Mouse (Mus musculus) neural tube, embryonic 11.5 days (tissue): ENCODE results near the gene Gm14085. TPM values are rescaled to one million over a fixed set of nuclear protein-coding genes. Genes with fewer than 3 reads are reported as not detected.
"Not testable (repeated sequence)": the region's sequence is repeated elsewhere in the genome, so short reads cannot be mapped to it uniquely, and the experiment has no call there.

Experiments used
- ATAC-seq: fragments of 200-750 bp; cut with Nextera tagmentation; 2 replicates; pipeline ENCODE4 v1.8.0; 2017; ENCODE audit warnings: moderate number of reproducible peaks, mild to moderate bottlenecking, moderate TSS enrichment, moderate library complexity; ENCODE audit not compliant: insufficient read depth, low FRiP score, low TSS enrichment
- DNase-seq: peaks from one replicate; pipeline ENCODE4 v3.0.0-alpha.2; 2015; ENCODE audit warnings: low spot score
- H3K27ac ChIP-seq: fragments of 300-500 bp; sonication (generic); 2 replicates; pipeline ENCODE4 v1.5.1; 2014; ENCODE audit warnings: low read depth, mild to moderate bottlenecking, low read length
- H3K27me3 ChIP-seq: fragments of 300-500 bp; sonication (generic); 2 replicates; pipeline ENCODE4 v1.6.1; 2014; ENCODE audit warnings: mild to moderate bottlenecking, low read length, mixed read lengths; ENCODE audit not compliant: control insufficient read depth, insufficient read depth
- H3K36me3 ChIP-seq: fragments of 300-500 bp; sonication (generic); 2 replicates; pipeline ENCODE4 v1.6.1; 2014; ENCODE audit warnings: mild to moderate bottlenecking, low read length, moderate library complexity, mixed read lengths; ENCODE audit not compliant: control insufficient read depth, insufficient read depth
- H3K4me1 ChIP-seq: fragments of 300-500 bp; sonication (generic); 2 replicates; pipeline ENCODE4 v1.6.1; 2014; ENCODE audit warnings: low read length, mixed read lengths; ENCODE audit not compliant: control insufficient read depth, insufficient read depth
- H3K4me2 ChIP-seq: fragments of 300-500 bp; sonication (generic); 2 replicates; pipeline ENCODE4 v1.6.1; 2014; ENCODE audit warnings: low read depth, mild to moderate bottlenecking, moderate library complexity
- H3K4me3 ChIP-seq: fragments of 300-500 bp; sonication (generic); 2 replicates; pipeline ENCODE4 v1.5.1; 2014; ENCODE audit warnings: low read depth, low read length
- H3K9ac ChIP-seq: fragments of 300-500 bp; sonication (generic); 2 replicates; pipeline ENCODE4 v1.6.1; 2014; ENCODE audit warnings: mild to moderate bottlenecking, low read length
- H3K9me3 ChIP-seq: fragments of 300-500 bp; sonication (generic); 2 replicates; pipeline ENCODE4 v1.6.1; 2016; ENCODE audit warnings: low read length; ENCODE audit not compliant: control insufficient read depth
- WGBS: fragments of 180-500 bp; shearing (Covaris S2); extraction: QIAGEN DNeasy Blood & Tissue Kit; methylation state at CpG from one replicate; pipeline ENCODE4 v1.1.7; 2014; 5-methylcytosine and 5-hydroxymethylcytosine counted together
- polyA plus RNA-seq: library from polyadenylated mRNA; unstranded; fragments of >200 nt; fragmentation: Nextera tagmentation; extraction: Ambion mirVana; gene quantifications from 2 replicates; pipeline ENCODE4 v1.2.1, GENCODE M21; 2014

The Gm14085 gene
- polyA plus RNA-seq, 1 experiment from 2014 or later: not detected

DNA sequence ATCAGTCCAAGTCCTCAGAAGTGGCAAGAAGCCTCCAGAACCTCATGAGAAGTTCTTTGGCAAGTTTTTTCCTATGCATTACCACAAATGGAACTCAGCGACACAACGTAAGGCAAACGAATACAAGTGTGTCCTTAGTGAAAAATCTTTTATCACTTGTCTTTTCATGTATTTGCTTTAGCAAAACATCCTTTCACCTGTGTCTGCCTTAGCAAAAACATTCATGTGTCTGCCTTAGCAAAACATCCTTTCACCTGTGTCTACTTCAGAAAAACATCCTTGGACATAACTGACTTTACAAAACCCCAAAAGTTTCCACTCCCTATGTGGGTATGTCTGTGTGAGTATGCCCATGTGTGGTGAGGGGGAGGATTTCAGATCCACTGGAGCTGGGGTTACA lies 15.5 kb upstream of the Gm14085 start:
- Histone ChIP-seq H3K4me2 (no peak overlapping the region), H3K27me3 (no peaks in the 10 kb centered on the region), H3K9me3 (no peaks in the 10 kb centered on the region), H3K4me3 (no peak overlapping the region), H3K27ac (no peak overlapping the region), H3K9ac (no peak overlapping the region), H3K36me3 (no peaks in the 10 kb centered on the region), H3K4me1 (0 out of 2 replicates have a peak, but pooled peaks cover 6% of the 10 kb centered on the region)
- 96% methylated on average over 3 of the region's 3 CpGs for WGBS
- no peak for DNase-seq
- no peak for ATAC-seq

DNA sequence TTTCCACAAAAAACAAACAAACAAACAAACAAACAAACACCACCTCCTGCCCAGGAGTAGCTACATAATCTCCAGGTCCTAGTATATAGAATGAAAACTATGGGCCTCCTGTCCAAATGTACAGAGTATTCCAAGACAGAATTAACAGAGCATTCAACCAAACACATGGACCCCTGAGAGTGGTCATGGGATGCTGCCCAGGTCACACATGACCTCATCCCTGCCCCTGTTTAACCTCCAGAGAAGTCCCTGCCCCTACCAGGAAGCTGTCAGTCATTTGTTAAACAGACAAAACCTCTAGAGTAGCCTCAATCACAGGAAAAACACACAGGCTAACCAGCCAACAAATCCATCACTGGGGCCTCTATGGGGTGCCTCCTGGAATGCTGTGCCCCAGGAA lies 8.2 kb upstream of the Gm14085 start:
- no peak overlapping the region for H3K4me2 ChIP-seq
- no peak overlapping the region for H3K4me3 ChIP-seq
- H3K9ac ChIP-seq: no peak overlapping the region
- no peaks in the 10 kb centered on the region for H3K9me3 ChIP-seq
- no peaks in the 10 kb centered on the region for H3K27me3 ChIP-seq
- ATAC-seq (no peak), DNase-seq (no peak)
- no peaks in the 10 kb centered on the region for H3K4me1 ChIP-seq
- H3K27ac ChIP-seq: no peak overlapping the region
- no peaks in the 10 kb centered on the region for H3K36me3 ChIP-seq

DNA sequence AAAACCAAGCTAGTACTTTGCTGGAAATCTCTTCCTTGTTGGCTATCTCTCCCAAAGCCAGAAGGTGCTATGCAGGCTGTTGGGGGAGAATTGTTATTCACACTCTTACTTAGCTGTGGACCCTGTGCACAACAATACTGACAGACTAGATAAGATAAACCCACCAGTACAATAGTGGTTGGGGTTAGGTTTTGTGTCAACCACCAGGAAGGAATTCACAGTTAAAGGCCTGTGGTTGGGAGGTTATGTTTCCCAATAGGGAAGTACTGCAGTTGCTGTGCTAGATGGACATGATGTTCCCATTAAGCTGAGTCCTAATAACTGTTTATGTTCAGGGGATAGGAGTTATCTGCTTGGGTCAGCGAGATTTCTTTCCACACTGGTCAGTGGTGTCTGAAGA lies 954 bp upstream of the Gm14085 start:
- H3K9me3 ChIP-seq, DNase-seq, H3K27ac ChIP-seq, H3K36me3 ChIP-seq, H3K4me1 ChIP-seq, H3K27me3 ChIP-seq, H3K4me2 ChIP-seq, H3K4me3 ChIP-seq, ATAC-seq, H3K9ac ChIP-seq: not testable (repeated sequence)
- 78% methylated on average over 1 of the region's 1 CpGs for WGBS

DNA sequence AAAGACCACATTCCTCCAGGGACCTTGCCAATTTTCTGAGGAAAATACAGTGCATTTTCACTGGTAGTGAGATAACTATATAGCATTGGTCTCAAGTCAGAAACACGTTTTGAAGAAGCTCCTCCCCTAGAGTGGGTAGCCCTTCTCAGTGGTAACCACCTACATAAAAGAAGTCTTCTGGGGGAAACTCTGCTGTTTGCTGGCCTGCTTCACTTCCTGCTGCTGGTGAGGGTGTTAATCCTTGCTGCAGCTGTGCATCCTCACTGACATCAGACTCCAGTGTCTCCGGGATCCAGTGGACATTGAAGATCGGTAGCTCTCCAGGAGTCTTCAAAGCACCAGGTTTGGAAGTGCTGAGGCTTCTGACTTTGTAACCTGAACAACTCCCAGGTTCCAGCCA lies 913 bp downstream of the Gm14085 start:
- not testable (repeated sequence) for H3K27ac ChIP-seq, H3K4me1 ChIP-seq, H3K4me2 ChIP-seq, H3K9ac ChIP-seq, DNase-seq, H3K36me3 ChIP-seq, H3K27me3 ChIP-seq, H3K9me3 ChIP-seq, H3K4me3 ChIP-seq, ATAC-seq
- 38% methylated on average over 1 of the region's 3 CpGs for whole genome bisulfite sequencing

DNA sequence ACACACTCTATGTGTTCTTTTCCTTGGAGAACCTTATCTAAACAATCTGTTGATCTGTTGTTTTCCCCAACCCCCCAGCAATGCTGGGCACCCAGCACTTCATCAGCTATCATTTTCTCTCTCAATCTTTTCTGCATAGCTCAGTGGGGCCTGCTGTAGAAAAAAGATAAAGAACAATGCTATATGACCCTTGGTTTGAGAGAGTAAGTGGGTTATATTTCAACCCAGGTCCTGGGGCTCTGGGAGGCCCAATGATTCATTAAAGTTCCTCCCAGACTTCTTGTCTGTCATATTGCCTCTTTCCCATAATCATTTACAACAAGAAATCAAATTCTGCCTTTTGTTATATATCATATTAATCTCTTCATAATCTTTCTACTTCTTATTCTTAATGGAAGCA lies 1.4 kb downstream of the Gm14085 start:
- not testable (repeated sequence) for ATAC-seq, H3K4me1 ChIP-seq, H3K36me3 ChIP-seq, H3K4me2 ChIP-seq, H3K9me3 ChIP-seq, H3K9ac ChIP-seq, H3K27ac ChIP-seq, H3K27me3 ChIP-seq, H3K4me3 ChIP-seq, DNase-seq

DNA sequence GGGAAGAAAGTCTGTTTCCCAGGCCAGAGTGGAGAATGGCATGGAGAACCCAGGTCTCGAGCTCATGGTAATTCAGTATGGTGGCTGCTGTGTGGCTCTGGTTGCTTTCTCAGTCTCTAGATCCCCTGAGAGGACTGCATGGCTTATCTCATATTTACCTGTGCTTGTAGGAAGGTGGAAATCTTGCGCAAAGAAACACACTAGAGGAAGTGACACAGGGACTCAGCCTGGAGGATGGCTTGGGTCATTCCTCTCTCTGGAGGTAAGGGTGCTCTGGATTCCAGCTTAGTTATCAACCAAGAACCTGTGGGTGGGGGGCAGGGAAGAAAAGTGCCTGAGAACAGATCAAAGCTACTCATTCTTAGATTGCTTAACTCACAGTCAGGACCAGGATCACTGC lies 1.9 kb downstream of the Gm14085 start:
- H3K9me3 ChIP-seq: no peaks in the 10 kb centered on the region
- H3K9ac ChIP-seq: no peak overlapping the region
- no peak overlapping the region for H3K27ac ChIP-seq
- no peaks in the 10 kb centered on the region for H3K4me1 ChIP-seq
- 85% methylated on average over 2 of the region's 2 CpGs for WGBS
- ATAC-seq (no peak), DNase-seq (no peak)
- H3K4me3 ChIP-seq: no peak overlapping the region
- no peaks in the 10 kb centered on the region for H3K27me3 ChIP-seq
- no peaks in the 10 kb centered on the region for H3K36me3 ChIP-seq
- no peak overlapping the region for H3K4me2 ChIP-seq

DNA sequence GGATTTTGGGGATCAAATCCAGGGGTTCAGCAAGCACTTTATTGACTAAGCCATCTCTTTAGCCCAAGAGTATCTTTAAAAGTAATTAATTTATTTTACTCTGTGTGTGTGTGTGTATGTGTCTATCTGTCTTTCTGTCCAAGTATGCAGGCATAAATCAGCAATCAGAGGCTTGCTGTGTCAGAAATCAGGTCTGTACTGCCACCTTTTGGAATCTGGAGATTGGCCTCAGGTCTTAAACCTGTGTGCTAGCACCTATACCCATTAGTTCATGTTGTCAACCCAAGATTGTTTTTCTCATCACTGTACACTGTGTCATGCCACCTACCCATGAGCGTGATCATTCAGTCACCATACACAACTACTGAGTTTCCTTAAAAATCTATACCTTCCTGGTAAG lies 45.0 kb downstream of the Gm14085 start:
- ATAC-seq, H3K4me3 ChIP-seq: not testable (repeated sequence)
- WGBS: 90% methylated on average over 1 of the region's 1 CpGs

DNA sequence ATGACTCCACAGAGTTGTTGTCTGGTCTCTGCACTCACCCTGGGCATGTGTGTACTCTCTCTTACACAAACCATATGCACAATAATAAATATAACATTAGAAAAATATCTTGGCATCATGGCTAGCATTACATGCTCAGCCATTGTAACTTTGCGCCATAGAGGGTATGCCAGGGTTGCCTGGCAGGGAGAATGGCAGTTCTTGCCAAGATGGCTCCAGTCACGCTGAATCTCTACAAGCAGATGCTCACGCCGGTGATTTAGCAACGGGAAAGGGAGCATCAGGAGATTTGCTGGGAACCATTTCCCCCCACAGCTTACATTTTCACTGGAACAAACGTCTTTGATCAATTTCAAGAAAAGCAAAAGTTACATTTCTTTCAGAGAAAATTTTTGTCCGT lies 46.5 kb downstream of the Gm14085 start:
- WGBS: 92% methylated on average over 7 of the region's 7 CpGs
- Histone ChIP-seq H3K4me1 (no peaks in the 10 kb centered on the region), H3K9me3 (no peaks in the 10 kb centered on the region), H3K36me3 (no peaks in the 10 kb centered on the region), H3K4me3 (no peak overlapping the region), H3K27me3 (no peaks in the 10 kb centered on the region), H3K9ac (no peak overlapping the region), H3K27ac (no peak overlapping the region), H3K4me2 (no peak overlapping the region)
- ATAC-seq (no peak), DNase-seq (no peak)

More for the DNA sequence above, 45.0 kb downstream of the Gm14085 start:
- H3K36me3 ChIP-seq, H3K4me1 ChIP-seq, H3K9me3 ChIP-seq, H3K27me3 ChIP-seq, H3K27ac ChIP-seq, H3K4me2 ChIP-seq, DNase-seq, H3K9ac ChIP-seq: not testable (repeated sequence)

DNA sequence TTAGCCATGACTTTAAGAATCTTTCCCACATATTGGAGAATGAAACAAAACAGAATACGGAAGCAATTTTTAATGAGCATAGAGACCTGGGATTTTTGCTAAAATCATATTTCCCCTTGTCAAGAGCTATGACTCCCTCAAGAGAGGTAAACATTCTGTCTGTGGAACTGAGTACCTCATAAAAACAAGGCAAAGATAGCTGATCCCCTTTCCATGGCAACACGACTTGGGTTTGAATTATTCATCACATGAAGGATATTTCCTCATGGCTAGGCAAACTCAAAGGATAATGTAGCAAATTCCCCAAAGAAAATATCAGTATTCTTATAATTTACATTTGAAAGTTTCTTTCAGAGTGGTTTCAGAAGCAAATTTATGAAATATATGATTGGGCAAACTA lies 47.0 kb downstream of the Gm14085 start:
- no peak overlapping the region for H3K9ac ChIP-seq
- H3K4me3 ChIP-seq: no peak overlapping the region
- WGBS: 86% methylated on average over 2 of the region's 2 CpGs
- H3K27ac ChIP-seq: no peak overlapping the region
- no peaks in the 10 kb centered on the region for H3K36me3 ChIP-seq
- DNase-seq: no peak
- no peak overlapping the region for H3K4me2 ChIP-seq
- H3K4me1 ChIP-seq: no peaks in the 10 kb centered on the region
- H3K9me3 ChIP-seq: no peaks in the 10 kb centered on the region
- ATAC-seq: no peak
- no peaks in the 10 kb centered on the region for H3K27me3 ChIP-seq
